In the genomic region with DNA sequence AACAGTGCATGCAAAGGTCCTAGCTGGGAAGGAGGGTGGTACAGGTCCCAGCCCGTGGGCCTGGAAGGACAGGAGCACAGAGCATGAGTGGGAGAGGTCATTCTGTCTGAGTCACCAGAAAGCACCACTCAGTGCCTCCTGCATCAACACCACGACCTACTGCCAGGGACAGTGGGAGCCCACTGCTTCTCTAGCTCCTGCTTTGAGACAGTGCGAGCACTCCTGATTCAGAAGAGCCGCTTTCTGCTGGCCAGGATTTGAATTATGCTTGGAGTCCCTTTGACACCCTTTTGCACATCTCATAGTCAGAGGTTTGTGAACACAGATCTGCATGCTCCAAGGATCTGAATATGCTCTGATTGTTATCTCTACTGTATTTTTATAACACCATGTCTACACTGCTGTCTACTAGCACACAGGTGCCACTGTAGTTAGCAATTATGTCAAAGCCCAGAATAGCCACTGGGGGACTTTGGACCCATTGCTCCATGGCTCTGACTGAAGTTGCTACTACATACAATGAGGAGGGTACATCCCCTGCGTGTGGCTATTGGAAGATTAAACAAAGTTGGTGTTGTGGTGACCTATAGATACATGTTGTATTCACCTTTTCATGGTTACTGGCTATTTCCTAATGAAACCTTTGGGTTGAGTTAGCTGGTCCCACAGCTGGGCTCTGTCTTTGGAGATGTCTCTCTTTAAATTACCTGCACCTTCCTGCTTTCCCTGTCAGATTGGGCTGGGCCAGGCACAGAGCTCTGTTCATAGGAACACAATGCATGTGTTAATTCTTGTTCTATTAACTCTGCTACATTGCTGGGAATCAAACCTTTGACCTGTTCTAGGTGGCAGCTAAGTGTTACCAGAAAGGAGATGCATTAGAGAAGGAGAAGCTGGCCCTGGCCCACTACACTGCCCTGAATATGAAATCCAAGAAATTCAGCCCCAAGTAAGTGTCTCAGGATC, we compare ENCODE assay signal across 17 mouse cellular contexts. TPM values are rescaled to one million over a fixed set of nuclear protein-coding genes. Genes with fewer than 3 reads are reported as not detected.
A peak's percentile ranks its signal among the peaks of the same experiment; 100 is the strongest.
DNase-seq lines count a peak whose midpoint lies in the region; ATAC-seq and TF ChIP-seq lines count a peak whose summit lies in the region.
"Had no signal": no experiment of that assay in that cellular context is flagged by ENCODE, and none has a peak within 500 bp of the region (broad histone marks: within the 10 kb centered on the region; RNA-seq: fewer than 3 reads in every experiment).

No protein-coding gene starts in this region.

- no peak for DNase-seq in embryonic facial prominence, embryonic 10.5 days (ENCODE audit: low spot score)
- DNase-seq in kidney, postnatal 0 days (ENCODE audit: low spot score), result no peak
- peak; percentile 37 for DNase-seq in testis, postnatal 10 days (ENCODE audit: low spot score)
- no peak for DNase-seq in testis, postnatal 14 days (ENCODE audit: low spot score)
- DNase-seq in adrenal gland, postnatal 14 days, result no peak
- DNase-seq in retina, postnatal 1 day, result no peak
- DNase-seq: embryo, embryonic 11 days; heart, postnatal 4 days had no signal

- no peaks in the 10 kb centered on the region for H3K36me3 ChIP-seq in embryonic facial prominence, embryonic 13.5 days
- no peaks in the 10 kb centered on the region for H3K36me3 ChIP-seq in embryonic facial prominence, embryonic 10.5 days (replicated peaks)
- no peaks in the 10 kb centered on the region for H3K36me3 ChIP-seq in kidney, postnatal 0 days (ENCODE audit: insufficient read depth, low read length)
- no peaks in the 10 kb centered on the region for H3K36me3 ChIP-seq in kidney, embryonic 14.5 days (ENCODE audit: control insufficient read depth, insufficient read depth, low read length)
- H3K36me3 ChIP-seq: limb, embryonic 12.5 days; midbrain, embryonic 12.5 days; neural tube, embryonic 13.5 days had no signal

- no peak overlapping the region for H3K9ac ChIP-seq in embryonic facial prominence, embryonic 13.5 days
- no peak overlapping the region for H3K9ac ChIP-seq in kidney, postnatal 0 days (ENCODE audit: low read depth, low read length)
- H3K9ac ChIP-seq in kidney, embryonic 14.5 days (ENCODE audit: low read depth, low read length), result no peak overlapping the region
- H3K9ac ChIP-seq: forebrain, embryonic 13.5 days; limb, embryonic 12.5 days; midbrain, embryonic 12.5 days; neural tube, embryonic 13.5 days had no signal

- H3K27me3 ChIP-seq in embryonic facial prominence, embryonic 13.5 days, result no peaks in the 10 kb centered on the region
- H3K27me3 ChIP-seq in embryonic facial prominence, embryonic 10.5 days (replicated peaks; ENCODE audit: low read depth, poor library complexity, severe bottlenecking), result no peaks in the 10 kb centered on the region
- no peaks in the 10 kb centered on the region for H3K27me3 ChIP-seq in kidney, postnatal 0 days (ENCODE audit: insufficient read depth, low read length)
- no peaks in the 10 kb centered on the region for H3K27me3 ChIP-seq in kidney, embryonic 14.5 days (ENCODE audit: control insufficient read depth, insufficient read depth, low read length)
- H3K27me3 ChIP-seq: forebrain, embryonic 13.5 days; limb, embryonic 12.5 days; midbrain, embryonic 12.5 days; neural tube, embryonic 13.5 days had no signal

- H3K27ac ChIP-seq in embryonic facial prominence, embryonic 13.5 days, result peak overlapping the region; percentile 48; the same call in 1 of the 2 replicates
- H3K27ac ChIP-seq in embryonic facial prominence, embryonic 10.5 days (replicated peaks), result no peak overlapping the region
- peak overlapping the region; percentile 40; the same call in 1 of the 2 replicates for H3K27ac ChIP-seq in kidney, postnatal 0 days
- H3K27ac ChIP-seq in kidney, embryonic 14.5 days (ENCODE audit: low read depth, low read length), result no peak overlapping the region
- H3K27ac ChIP-seq: forebrain, embryonic 13.5 days; hindbrain, postnatal 0 days; limb, embryonic 12.5 days; midbrain, embryonic 12.5 days; neural tube, embryonic 13.5 days had no signal

- no peaks in the 10 kb centered on the region for H3K9me3 ChIP-seq in embryonic facial prominence, embryonic 13.5 days
- H3K9me3 ChIP-seq in embryonic facial prominence, embryonic 10.5 days, result no peaks in the 10 kb centered on the region
- no peaks in the 10 kb centered on the region for H3K9me3 ChIP-seq in kidney, postnatal 0 days (replicated peaks; ENCODE audit: low read length)
- no peaks in the 10 kb centered on the region for H3K9me3 ChIP-seq in kidney, embryonic 14.5 days (ENCODE audit: control insufficient read depth, low read length)
- H3K9me3 ChIP-seq: forebrain, embryonic 13.5 days; limb, embryonic 12.5 days; midbrain, embryonic 12.5 days; neural tube, embryonic 13.5 days had no signal

- no peak for TF ChIP-seq CTCF in kidney, postnatal 0 days (IDR thresholded peaks at IDR 0.05; ENCODE audit: low read depth)

- no peak overlapping the region for H3K4me3 ChIP-seq in embryonic facial prominence, embryonic 13.5 days
- H3K4me3 ChIP-seq in embryonic facial prominence, embryonic 10.5 days, result no peak overlapping the region
- no peak overlapping the region for H3K4me3 ChIP-seq in kidney, postnatal 0 days (replicated peaks; ENCODE audit: low read depth, low read length)
- no peak overlapping the region for H3K4me3 ChIP-seq in kidney, embryonic 14.5 days (ENCODE audit: low read length)
- H3K4me3 ChIP-seq: forebrain, embryonic 13.5 days; limb, embryonic 12.5 days; midbrain, embryonic 12.5 days; neural tube, embryonic 13.5 days had no signal

- H3K4me2 ChIP-seq in embryonic facial prominence, embryonic 13.5 days, result no peak overlapping the region
- no peak overlapping the region for H3K4me2 ChIP-seq in kidney, postnatal 0 days (ENCODE audit: low read length)
- H3K4me2 ChIP-seq in kidney, embryonic 14.5 days (replicated peaks; ENCODE audit: low read depth, low read length), result no peak overlapping the region
- H3K4me2 ChIP-seq: forebrain, embryonic 13.5 days; limb, embryonic 12.5 days; midbrain, embryonic 12.5 days; neural tube, embryonic 13.5 days had no signal

- WGBS in embryonic facial prominence, embryonic 13.5 days, result 86% methylated on average over 5 of the region's 5 CpGs
- WGBS in embryonic facial prominence, embryonic 10.5 days, result 83% methylated on average over 5 of the region's 5 CpGs
- WGBS in kidney, postnatal 0 days, result 79% methylated on average over 5 of the region's 5 CpGs
- WGBS in kidney, embryonic 14.5 days, result 87% methylated on average over 5 of the region's 5 CpGs

- no peak for ATAC-seq in embryonic facial prominence, embryonic 13.5 days (ENCODE audit: insufficient number of reproducible peaks, insufficient read depth, low FRiP score, low TSS enrichment, low read depth)
- no peak; the same call in 1 of the 2 replicates for ATAC-seq in kidney, postnatal 0 days (replicated peaks; ENCODE audit: low FRiP score, low read depth)
- no peak for ATAC-seq in kidney, embryonic 14.5 days (ENCODE audit: low FRiP score, low TSS enrichment)
- ATAC-seq: CD4-positive, CD25-positive, alpha-beta regulatory T cell, adult 4 months; forebrain, embryonic 13.5 days; hindbrain, postnatal 0 days had no signal

- H3K4me1 ChIP-seq in embryonic facial prominence, embryonic 13.5 days, result peaks cover 25% of the 10 kb centered on the region
- H3K4me1 ChIP-seq in embryonic facial prominence, embryonic 10.5 days, result no peaks in the 10 kb centered on the region; the same call in 1 of the 2 replicates
- H3K4me1 ChIP-seq in kidney, postnatal 0 days (replicated peaks; ENCODE audit: insufficient read depth, low read length), result no peaks in the 10 kb centered on the region
- H3K4me1 ChIP-seq in kidney, embryonic 14.5 days (ENCODE audit: control insufficient read depth, insufficient read depth, low read length), result 0 out of 2 replicates have a peak, but pooled peaks cover 2% of the 10 kb centered on the region

RNA-seq across cellular contexts. Expression of a gene that starts 53.1 kb away (rescaled TPM):
- 4.4 and 5.6 TPM in 2 replicates for polyA plus RNA-seq in embryonic facial prominence, embryonic 13.5 days (2015; fragmentation: Nextera tagmentation; extraction: Ambion mirVana)
- polyA plus RNA-seq in embryonic facial prominence, embryonic 10.5 days (2016; fragmentation: Nextera tagmentation; extraction: Ambion mirVana), result 0.18 and 0.64 TPM in 2 replicates
- 8.6 and 9.0 TPM in 2 replicates for polyA plus RNA-seq in kidney, postnatal 0 days (2015; fragmentation: Nextera tagmentation; extraction: Ambion mirVana)
- 1.0 and 2.0 TPM in 2 replicates for polyA plus RNA-seq in kidney, embryonic 14.5 days (2014; fragmentation: Nextera tagmentation; extraction: Ambion mirVana)
- 1.2 and 1.5 TPM in 2 replicates for total RNA-seq in adrenal gland, postnatal 14 days (2021)
- total RNA-seq: MEL had no signal
- polyA plus RNA-seq: CD4-positive, CD25-positive, alpha-beta regulatory T cell, adult 4 months had no signal

Comparison
In these comparisons a context has a peak if more than half of its experiments do, and no peak if none do; other contexts are left out.
1. H3K27ac ChIP-seq: peak in embryonic facial prominence, embryonic 13.5 days (single experiment) and kidney, postnatal 0 days (single experiment); none in embryonic facial prominence, embryonic 10.5 days (single experiment) and kidney, embryonic 14.5 days (single experiment).